8 mouse cellular contexts compared by ENCODE assay signal in the genomic region with DNA sequence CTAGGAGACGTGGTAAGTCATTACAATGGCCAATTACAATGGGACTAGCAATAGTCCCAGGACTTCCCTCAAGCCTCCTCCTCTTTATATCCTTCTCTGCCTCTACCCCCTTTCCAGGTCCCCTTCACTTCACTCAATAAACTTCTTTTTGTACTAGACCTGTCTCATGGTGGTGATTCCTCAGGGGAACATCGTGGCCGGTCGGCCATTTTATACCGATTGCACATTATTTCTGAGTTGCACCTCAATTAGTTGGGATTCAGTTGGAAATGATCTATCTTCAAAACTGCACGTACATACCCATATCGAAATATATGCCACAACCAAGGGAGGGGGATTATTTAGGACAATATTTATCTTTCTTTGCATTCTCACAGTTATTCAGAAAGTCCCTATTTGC. TPM values are rescaled to one million over a fixed set of nuclear protein-coding genes. Genes with fewer than 3 reads are reported as not detected.
A peak's percentile ranks its signal among the peaks of the same experiment; 100 is the strongest.
DNase-seq lines count a peak whose midpoint lies in the region; ATAC-seq and TF ChIP-seq lines count a peak whose summit lies in the region.

No protein-coding gene starts in this region.

- peak overlapping the region; percentile 85 for H3K4me2 ChIP-seq in forebrain, embryonic 15.5 days (replicated peaks)

- H3K27ac ChIP-seq in gastrocnemius, adult 2 months: peak overlapping the region; percentile 90
- peak overlapping the region; percentile 98 for H3K27ac ChIP-seq in forebrain, embryonic 15.5 days (replicated peaks)
- H3K27ac ChIP-seq in macrophage: peak overlapping the region; percentile 82

- peak overlapping the region; percentile 78 for H3K9ac ChIP-seq in forebrain, embryonic 15.5 days (replicated peaks)

- peak overlapping the region; percentile 78 for H3K4me3 ChIP-seq in gastrocnemius, adult 2 months
- H3K4me3 ChIP-seq in E14TG2a.4 (replicated peaks; ENCODE audit: low read length) (peak overlapping the region; percentile 97), macrophage (ENCODE audit: inconsistent target) (peak overlapping the region; percentile 86)
- H3K4me3 ChIP-seq in forebrain, embryonic 15.5 days: peak overlapping the region; percentile 67

- no peaks in the 10 kb centered on the region for H3K9me3 ChIP-seq in E14TG2a.4 (ENCODE audit: low read length)
- no peaks in the 10 kb centered on the region for H3K9me3 ChIP-seq in forebrain, embryonic 15.5 days

- intact Hi-C loops in gastrocnemius, adult 2 months (cut with DNase I): no loop called here

- H3K36me3 ChIP-seq in E14TG2a.4 (ENCODE audit: insufficient read depth, low read length): peaks cover 59% of the 10 kb centered on the region
- H3K36me3 ChIP-seq in forebrain, embryonic 15.5 days: peaks cover 30% of the 10 kb centered on the region
- H3K36me3 ChIP-seq in macrophage (ENCODE audit: inconsistent target): peaks cover 11% of the 10 kb centered on the region; the same call in 1 of the 2 replicates

- H3K79me2 ChIP-seq in macrophage (ENCODE audit: inconsistent target): peaks cover 51% of the 10 kb centered on the region

- no peak for DNase-seq in gastrocnemius, adult 2 months
- DNase-seq in gastrocnemius, postnatal 10 days: no peak
- DNase-seq in cerebellum, adult 8-10 months: no peak

- 22% methylated on average over 7 of the region's 7 CpGs for WGBS in forebrain, embryonic 15.5 days
- 55% methylated on average over 7 of the region's 7 CpGs for WGBS in macrophage (ENCODE audit: missing documents)

- ATAC-seq in forebrain, embryonic 15.5 days (replicated peaks): peak; percentile 54
- ATAC-seq in CD4-positive, CD25-positive, alpha-beta regulatory T cell, adult 4 months: no peak
- no peak for ATAC-seq in activated CD4-positive, CD25-positive, alpha-beta regulatory T cell, adult 4 months

- no peak for TF ChIP-seq CTCF in gastrocnemius, adult 2 months (IDR thresholded peaks at IDR 0.05)
- TF ChIP-seq CTCF in E14TG2a.4 (conservative IDR thresholded peaks at IDR 0.05; ENCODE audit: low read length): no peak

- no peaks in the 10 kb centered on the region for H3K27me3 ChIP-seq in E14TG2a.4 (ENCODE audit: insufficient read depth, low read length)
- no peaks in the 10 kb centered on the region for H3K27me3 ChIP-seq in forebrain, embryonic 15.5 days

- peaks cover 40% of the 10 kb centered on the region for H3K4me1 ChIP-seq in E14TG2a.4 (replicated peaks; ENCODE audit: low read depth, low read length)
- H3K4me1 ChIP-seq in forebrain, embryonic 15.5 days: peaks cover 15% of the 10 kb centered on the region

RNA-seq across cellular contexts. Expression of a gene that starts 8.9 kb away (rescaled TPM):
- 10 to 100 TPM; 36.0 to 46.3 TPM for total RNA-seq in gastrocnemius, adult 2 months (2021)
- total RNA-seq in gastrocnemius, postnatal 10 days (2021): 10 to 100 TPM; 33.2 to 42.5 TPM
- 24.2 and 24.4 TPM in 2 replicates for polyA plus RNA-seq in forebrain, embryonic 15.5 days (2015; fragmentation: Nextera tagmentation; extraction: Ambion mirVana)
- total RNA-seq in macrophage (2018; cell fraction: chromatin; rRNA removed): 100 to 1,000 TPM in 23 of 26 experiments, 10 to 100 TPM in 3; 82.8 to 212 (median 165) TPM
- 10 to 100 TPM; 15.9 to 39.1 (median 28.6) TPM for total RNA-seq in macrophage (2018; cell fraction: cytosol; rRNA removed)
- total RNA-seq in macrophage (2018; cell fraction: nucleus; rRNA removed): 100 to 1,000 TPM in 14 of 26 experiments, 10 to 100 TPM in 12; 64.9 to 167 (median 108) TPM
- 8.6 to 13.4 TPM (median 12.1 TPM) in 3 replicates for polyA plus RNA-seq in macrophage (2018)
- polyA plus RNA-seq in CD4-positive, CD25-positive, alpha-beta regulatory T cell, adult 4 months (2017; shearing (Covaris generic)): 10 to 100 TPM; 24.3 to 27.3 TPM
- 10 to 100 TPM; 21.2 to 29.0 TPM for polyA plus RNA-seq in activated CD4-positive, CD25-positive, alpha-beta regulatory T cell, adult 4 months (2017; shearing (Covaris generic))

RNA-seq across cellular contexts. Expression of a gene that starts 11.3 kb away (rescaled TPM):
- total RNA-seq in gastrocnemius, adult 2 months (2021): 1 to 10 TPM; 4.6 to 5.7 TPM
- 1 to 10 TPM; 2.5 to 4.4 TPM for total RNA-seq in gastrocnemius, postnatal 10 days (2021)
- polyA plus RNA-seq in forebrain, embryonic 15.5 days (2015; fragmentation: Nextera tagmentation; extraction: Ambion mirVana): 8.3 and 8.6 TPM in 2 replicates
- total RNA-seq in macrophage (2018; cell fraction: chromatin; rRNA removed): 10 to 100 TPM in 24 of 26 experiments, 1 to 10 TPM in 2; 8.2 to 52.7 (median 28.9) TPM
- 1 to 10 TPM; 1.0 to 4.8 (median 2.5) TPM for total RNA-seq in macrophage (2018; cell fraction: cytosol; rRNA removed)
- total RNA-seq in macrophage (2018; cell fraction: nucleus; rRNA removed): 10 to 100 TPM in 23 of 26 experiments, 1 to 10 TPM in 3; 6.7 to 61.7 (median 27.2) TPM
- 1.8 to 3.8 TPM (median 2.1 TPM) in 3 replicates for polyA plus RNA-seq in macrophage (2018)
- 1 to 10 TPM; 4.1 to 4.3 TPM for polyA plus RNA-seq in CD4-positive, CD25-positive, alpha-beta regulatory T cell, adult 4 months (2017; shearing (Covaris generic))
- 1 to 10 TPM; 4.6 to 4.7 TPM for polyA plus RNA-seq in activated CD4-positive, CD25-positive, alpha-beta regulatory T cell, adult 4 months (2017; shearing (Covaris generic))

RNA-seq across cellular contexts. Expression of a gene that starts 11.4 kb away (rescaled TPM):
- 1 to 10 TPM; 3.4 to 4.0 TPM for total RNA-seq in gastrocnemius, adult 2 months (2021)
- 1 to 10 TPM; 4.4 to 4.7 TPM for total RNA-seq in gastrocnemius, postnatal 10 days (2021)
- 18.2 and 19.3 TPM in 2 replicates for polyA plus RNA-seq in forebrain, embryonic 15.5 days (2015; fragmentation: Nextera tagmentation; extraction: Ambion mirVana)
- 10 to 100 TPM in 17 of 26 experiments, 1 to 10 TPM in 9; 4.8 to 32.0 (median 15.0) TPM for total RNA-seq in macrophage (2018; cell fraction: chromatin; rRNA removed)
- 10 to 100 TPM in 22 of 26 experiments, 1 to 10 TPM in 4; 7.6 to 18.2 (median 14.0) TPM for total RNA-seq in macrophage (2018; cell fraction: cytosol; rRNA removed)
- total RNA-seq in macrophage (2018; cell fraction: nucleus; rRNA removed): 10 to 100 TPM in 22 of 26 experiments, 1 to 10 TPM in 4; 6.1 to 39.4 (median 19.3) TPM
- polyA plus RNA-seq in macrophage (2018): 10.3 to 13.1 TPM (median 11.9 TPM) in 3 replicates
- 1 to 10 TPM; 5.2 to 5.3 TPM for polyA plus RNA-seq in CD4-positive, CD25-positive, alpha-beta regulatory T cell, adult 4 months (2017; shearing (Covaris generic))
- polyA plus RNA-seq in activated CD4-positive, CD25-positive, alpha-beta regulatory T cell, adult 4 months (2017; shearing (Covaris generic)): 1 to 10 TPM; 3.0 to 5.9 TPM

RNA-seq across cellular contexts. Expression of a gene that starts 11.5 kb away (rescaled TPM):
- 10 to 100 TPM; 33.9 to 34.5 TPM for total RNA-seq in gastrocnemius, adult 2 months (2021)
- total RNA-seq in gastrocnemius, postnatal 10 days (2021): 10 to 100 TPM; 32.5 to 40.7 TPM
- polyA plus RNA-seq in forebrain, embryonic 15.5 days (2015; fragmentation: Nextera tagmentation; extraction: Ambion mirVana): 61.6 and 65.0 TPM in 2 replicates
- 100 to 1,000 TPM; 101 to 291 (median 194) TPM for total RNA-seq in macrophage (2018; cell fraction: chromatin; rRNA removed)
- total RNA-seq in macrophage (2018; cell fraction: cytosol; rRNA removed): 10 to 100 TPM; 25.3 to 46.1 (median 36.0) TPM
- 100 to 1,000 TPM in 9 of 26 experiments, 10 to 100 TPM in 17; 61.4 to 164 (median 82.4) TPM for total RNA-seq in macrophage (2018; cell fraction: nucleus; rRNA removed)
- 24.2 to 51.7 TPM (median 25.0 TPM) in 3 replicates for polyA plus RNA-seq in macrophage (2018)
- 10 to 100 TPM; 42.1 to 56.4 TPM for polyA plus RNA-seq in CD4-positive, CD25-positive, alpha-beta regulatory T cell, adult 4 months (2017; shearing (Covaris generic))
- 10 to 100 TPM; 34.9 to 45.9 TPM for polyA plus RNA-seq in activated CD4-positive, CD25-positive, alpha-beta regulatory T cell, adult 4 months (2017; shearing (Covaris generic))
